ENCODE assay signal across 9 mouse cellular contexts in genomic region chr1:42713104-42713932, GRCm38 (mm10). TPM values are rescaled to one million over a fixed set of nuclear protein-coding genes. Genes with fewer than 3 reads are reported as not detected.
DNase-seq lines count a peak whose midpoint lies in the region; ATAC-seq and TF ChIP-seq lines count a peak whose summit lies in the region.
"Had no signal": no experiment of that assay in that cellular context is flagged by ENCODE, and none has a peak within 500 bp of the region (broad histone marks: within the 10 kb centered on the region; RNA-seq: fewer than 3 reads in every experiment).

No protein-coding gene starts in this region.

- DNase-seq in heart, adult 18-20 months: peak; percentile 7 to 40
- DNase-seq in heart, adult 9 months (ENCODE audit: low spot score in 2 of 2): no peak
- DNase-seq in ES-E14 (ENCODE audit: low read depth, low spot score) (no peak), adipocyte (ENCODE audit: low spot score) (no peak)
- no peak for DNase-seq in gastrocnemius, postnatal 10 days

- H3K36me3 ChIP-seq in ES-E14 (ENCODE audit: control insufficient read depth, insufficient read depth, low read length, poor library complexity, severe bottlenecking): no peaks in the 10 kb centered on the region
- no peaks in the 10 kb centered on the region for H3K36me3 ChIP-seq in embryonic facial prominence, embryonic 13.5 days
- H3K36me3 ChIP-seq in intestine, embryonic 15.5 days: no peaks in the 10 kb centered on the region
- H3K36me3 ChIP-seq in liver, embryonic 16.5 days (ENCODE audit: control insufficient read depth, insufficient read depth): no peaks in the 10 kb centered on the region

- 1% methylated on average over 46 of the region's 46 CpGs for WGBS in embryonic facial prominence, embryonic 13.5 days
- 1% methylated on average over 46 of the region's 46 CpGs for WGBS in intestine, embryonic 15.5 days
- WGBS in liver, embryonic 16.5 days (ENCODE audit: insufficient replicate concordance): under 1% methylated on average over 46 of the region's 46 CpGs

- no peak for ATAC-seq in embryonic facial prominence, embryonic 13.5 days (ENCODE audit: insufficient number of reproducible peaks, insufficient read depth, low FRiP score, low TSS enrichment, low read depth)
- ATAC-seq in intestine, embryonic 15.5 days: peak; percentile 41
- no peak for ATAC-seq in liver, embryonic 16.5 days (ENCODE audit: low read depth)

- peaks cover 82% of the 10 kb centered on the region for H3K27me3 ChIP-seq in embryonic facial prominence, embryonic 13.5 days
- peaks cover 70% of the 10 kb centered on the region for H3K27me3 ChIP-seq in intestine, embryonic 15.5 days (replicated peaks)
- peaks cover 71% of the 10 kb centered on the region for H3K27me3 ChIP-seq in liver, embryonic 16.5 days (ENCODE audit: control insufficient read depth, insufficient read depth, low read depth, low read length)

- H3K4me2 ChIP-seq in embryonic facial prominence, embryonic 13.5 days: peak overlapping the region; percentile 78
- H3K4me2 ChIP-seq in intestine, embryonic 15.5 days (replicated peaks): peak overlapping the region; percentile 76
- H3K4me2 ChIP-seq in liver, embryonic 16.5 days (ENCODE audit: low read depth, low read length): peak overlapping the region; percentile 53

- peaks cover 0 to 6% of the 10 kb centered on the region in 2 experiments; a peak in 1 of 4 replicates for H3K4me1 ChIP-seq in ES-E14 (ENCODE audit: control insufficient read depth in 2 of 2, insufficient read depth in 2 of 2, low read length in 2 of 2, poor library complexity in 1 of 2)
- H3K4me1 ChIP-seq in embryonic facial prominence, embryonic 13.5 days: peaks cover 17% of the 10 kb centered on the region
- peaks cover 14% of the 10 kb centered on the region for H3K4me1 ChIP-seq in intestine, embryonic 15.5 days (replicated peaks)
- H3K4me1 ChIP-seq in liver, embryonic 16.5 days (ENCODE audit: control insufficient read depth, low read depth, low read length): no peaks in the 10 kb centered on the region; the same call in none of the 2 replicates

- in situ Hi-C loops in ES-E14 (cut with MboI; ENCODE audit: low sequenced_read_pairs in 2 of 2, unreplicated experiment in 2 of 2): no loop called here

- no peak overlapping the region for H3K27ac ChIP-seq in ES-E14 (ENCODE audit: insufficient read depth, low read depth, low read length, poor library complexity, severe bottlenecking)
- peak overlapping the region; percentile 74 for H3K27ac ChIP-seq in embryonic facial prominence, embryonic 13.5 days
- no peak overlapping the region for H3K27ac ChIP-seq in intestine, embryonic 15.5 days
- H3K27ac ChIP-seq in liver, embryonic 16.5 days (ENCODE audit: low read length): no peak overlapping the region

- peak overlapping the region; percentile 34 to 51; a peak in 2 of 4 replicates for H3K4me3 ChIP-seq in ES-E14 (ENCODE audit: insufficient read depth in 1 of 2, low read depth in 1 of 2, low read length in 2 of 2, poor library complexity in 1 of 2, severe bottlenecking in 1 of 2)
- H3K4me3 ChIP-seq in embryonic facial prominence, embryonic 13.5 days: peak overlapping the region; percentile 50
- peak overlapping the region; percentile 33 for H3K4me3 ChIP-seq in intestine, embryonic 15.5 days (replicated peaks)
- H3K4me3 ChIP-seq in liver, embryonic 16.5 days (ENCODE audit: low read depth, low read length): peak overlapping the region; percentile 36

- H3K9ac ChIP-seq in ES-E14 (ENCODE audit: insufficient read depth, low read depth, low read length, poor library complexity, severe bottlenecking): no peak overlapping the region; the same call in 1 of the 2 replicates
- peak overlapping the region; percentile 68 for H3K9ac ChIP-seq in embryonic facial prominence, embryonic 13.5 days
- peak overlapping the region; percentile 30; the same call in 1 of the 2 replicates for H3K9ac ChIP-seq in intestine, embryonic 15.5 days
- no peak overlapping the region for H3K9ac ChIP-seq in liver, embryonic 16.5 days (ENCODE audit: low read depth, low read length)

- H3K9me3 ChIP-seq in ES-E14 (ENCODE audit: control insufficient read depth, insufficient read depth, low read depth, low read length): no peaks in the 10 kb centered on the region
- no peaks in the 10 kb centered on the region for H3K9me3 ChIP-seq in embryonic facial prominence, embryonic 13.5 days
- H3K9me3 ChIP-seq in intestine, embryonic 15.5 days: no peaks in the 10 kb centered on the region
- H3K9me3 ChIP-seq in liver, embryonic 16.5 days (replicated peaks; ENCODE audit: control insufficient read depth, low read length): no peaks in the 10 kb centered on the region

TF ChIP-seq in ES-E14, 5 proteins besides CTCF, POLR2A, EP300 and RAD21:
- TF ChIP-seq ZNF384 (IDR thresholded peaks at IDR 0.05; ENCODE audit: low read depth, low read length) (no peak), ZC3H11A (IDR thresholded peaks at IDR 0.05; ENCODE audit: borderline replicate concordance, low read depth, low read length) (no peak), MAFK (IDR thresholded peaks at IDR 0.05; ENCODE audit: insufficient read depth, low read depth, low read length) (no peak), HCFC1 (IDR thresholded peaks at IDR 0.05; ENCODE audit: borderline replicate concordance, insufficient read depth, low read length) (no peak), CHD2 (IDR thresholded peaks at IDR 0.05; ENCODE audit: low read depth, low read length) (no peak)

RNA-seq across cellular contexts. Expression of gene Pou3f3, which starts 17.8 kb away (rescaled TPM):
- under 1 TPM in 1 of 2 experiments, not detected in 1; 0.03 TPM for total RNA-seq in heart, adult 18-20 months (2021)
- total RNA-seq in ES-E14 (2012; rRNA removed): 0.21 and 0.31 TPM in 2 replicates
- 11.4 and 13.4 TPM in 2 replicates for polyA plus RNA-seq in embryonic facial prominence, embryonic 13.5 days (2015; fragmentation: Nextera tagmentation; extraction: Ambion mirVana)
- 0.33 and 0.35 TPM in 2 replicates for polyA plus RNA-seq in intestine, embryonic 15.5 days (2015; fragmentation: Nextera tagmentation; extraction: Ambion mirVana)
- not detected in 2 replicates for polyA plus RNA-seq in liver, embryonic 16.5 days (2015; fragmentation: Nextera tagmentation; extraction: Ambion mirVana)
- total RNA-seq in gastrocnemius, postnatal 10 days (2021): under 1 TPM; 0.12 to 0.16 TPM
- polyA plus RNA-seq: large intestine, adult 2 months had no signal

Comparison
In these comparisons a context has a peak if more than half of its experiments do, and no peak if none do; other contexts are left out.
1. DNase-seq: peak in heart, adult 18-20 months (2 of 2); none in heart, adult 9 months (0 of 2), ES-E14 (single experiment), gastrocnemius, postnatal 10 days (single experiment) and adipocyte (single experiment).
2. H3K9ac ChIP-seq: peak in embryonic facial prominence, embryonic 13.5 days (single experiment) and intestine, embryonic 15.5 days (single experiment); none in ES-E14 (single experiment) and liver, embryonic 16.5 days (single experiment).
3. Peak in every context shown above with its lines, with median percentiles within 50 percentile points of each other: H3K4me3 ChIP-seq and H3K4me2 ChIP-seq.